Mouse (Mus musculus) embryo, embryonic 11.5 days (tissue): ENCODE results near the gene Apbb2.

Experiments used
- DNase-seq: peaks from one replicate; pipeline ENCODE4 v3.0.0-alpha.2; 2012; ENCODE audit warnings: low read depth, low spot score

Apbb2 gene

GRCm38 (mm10) chr5:66549691-66550090 is 68.9 kb downstream of the Apbb2 start:
- DNase-seq, result no peak

GRCm38 (mm10) chr5:66546969-66547511 is 71.5 kb downstream of the Apbb2 start:
- no peak for DNase-seq

GRCm38 (mm10) chr5:66545573-66546141 is 72.9 kb downstream of the Apbb2 start:
- DNase-seq, result no peak

- DNase-seq, result no peak
These were observed 74.8 kb downstream of the Apbb2 start for GRCm38 (mm10) chr5:66543761-66544160.

- no peak for DNase-seq
These were observed 75.2 kb downstream of the Apbb2 start for GRCm38 (mm10) chr5:66543344-66543743.

- no peak for DNase-seq
These were observed 76.1 kb downstream of the Apbb2 start for GRCm38 (mm10) chr5:66542521-66542920.

- no peak for DNase-seq
These were observed 77.2 kb downstream of the Apbb2 start for GRCm38 (mm10) chr5:66541385-66541784.

GRCm38 (mm10) chr5:66540246-66540645 is 78.3 kb downstream of the Apbb2 start:
- no peak for DNase-seq

GRCm38 (mm10) chr5:66537811-66538210 is 80.8 kb downstream of the Apbb2 start:
- DNase-seq, result no peak

- DNase-seq, result no peak
These were observed 81.8 kb downstream of the Apbb2 start for GRCm38 (mm10) chr5:66536696-66537358.

- DNase-seq, result no peak
These were observed 82.9 kb downstream of the Apbb2 start for GRCm38 (mm10) chr5:66535566-66536236.

- no peak for DNase-seq
These were observed 84.7 kb downstream of the Apbb2 start for GRCm38 (mm10) chr5:66533711-66534425.

GRCm38 (mm10) chr5:66532827-66533226 is 85.8 kb downstream of the Apbb2 start:
- DNase-seq, result no peak

- no peak for DNase-seq
These were observed 88.2 kb downstream of the Apbb2 start for GRCm38 (mm10) chr5:66530361-66530760.

- no peak for DNase-seq
These were observed 89.0 kb downstream of the Apbb2 start for GRCm38 (mm10) chr5:66529631-66530030.

GRCm38 (mm10) chr5:66528567-66528966 is 90.0 kb downstream of the Apbb2 start:
- no peak for DNase-seq

GRCm38 (mm10) chr5:66527090-66527489 is 91.5 kb downstream of the Apbb2 start:
- DNase-seq, result no peak

- no peak for DNase-seq
These were observed 93.6 kb downstream of the Apbb2 start for GRCm38 (mm10) chr5:66525002-66525401.

- DNase-seq, result no peak
These were observed 94.7 kb downstream of the Apbb2 start for GRCm38 (mm10) chr5:66523681-66524503.

- no peak for DNase-seq
These were observed 97.3 kb downstream of the Apbb2 start for GRCm38 (mm10) chr5:66521250-66521649.

- DNase-seq, result no peak
These were observed 99.1 kb downstream of the Apbb2 start for GRCm38 (mm10) chr5:66519511-66519910.
